Mouse (Mus musculus) hindlimb bud, embryonic 11.5 days (tissue): ENCODE measurements at regions not wholly inside any gene's neighbourhood (a gene's known extent, or its start where the extent isn't known, plus 50 kb on each side); places are given as distances from the start of the nearest gene placed in this dataset.

ENCODE experiments used
- DNase-seq: peaks from one replicate; pipeline ENCODE4 v3.0.0-alpha.2; 2012; ENCODE audit warnings: low read depth, low spot score; ENCODE audit errors: extremely low spot score

DNA sequence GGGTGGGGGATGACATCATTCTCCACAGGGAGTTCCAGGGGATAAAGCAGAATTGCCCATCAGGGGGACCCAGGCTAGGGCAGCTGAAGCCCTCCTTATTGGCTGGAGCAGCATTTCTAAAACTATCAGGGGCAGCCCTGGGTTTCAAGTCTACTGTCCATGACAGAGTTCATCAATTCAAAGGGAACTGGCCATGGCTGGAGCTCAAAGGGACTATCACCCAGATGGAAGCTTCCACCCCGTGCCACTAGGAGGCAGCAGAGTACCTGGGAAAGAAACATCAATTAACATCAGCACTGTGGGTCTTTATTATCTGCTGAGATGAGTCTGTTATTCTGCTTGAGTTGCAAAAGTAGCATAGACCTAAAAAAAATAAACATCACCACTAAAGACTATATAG is 672.7 kb upstream of the Dpp10 start:
- DNase-seq: peak; percentile 6

GRCm38 (mm10) chr1:124706246-124706645 is 660.9 kb upstream of the Dpp10 start:
- DNase-seq: no peak

- DNase-seq: no peak
Observed at GRCm38 (mm10) chr1:124674420-124674819, 629.1 kb upstream of the Dpp10 start.

GRCm38 (mm10) chr1:124652872-124653271 is 607.5 kb upstream of the Dpp10 start:
- no peak for DNase-seq

GRCm38 (mm10) chr1:124652251-124652861 is 607.0 kb upstream of the Dpp10 start:
- DNase-seq: no peak

- no peak for DNase-seq
Observed at GRCm38 (mm10) chr1:124635246-124635768, 589.9 kb upstream of the Dpp10 start.

- DNase-seq: peak; percentile 41
Observed at GRCm38 (mm10) chr1:124630084-124630483, 584.7 kb upstream of the Dpp10 start.

GRCm38 (mm10) chr1:124584620-124585019 is 539.3 kb upstream of the Dpp10 start:
- no peak for DNase-seq
